Mouse (Mus musculus) T-helper 1 cell (primary cell): ENCODE data around the gene Bola2.

Source experiments
- in situ Hi-C: fragments of 300-600 bp; cut with MboI, MseI; formaldehyde crosslinking; loops from one replicate; pipeline ENCODE4 v1.15.1; 2025; ENCODE audit warnings: high pct_unique_total_duplicates

Bola2 gene

DNA sequence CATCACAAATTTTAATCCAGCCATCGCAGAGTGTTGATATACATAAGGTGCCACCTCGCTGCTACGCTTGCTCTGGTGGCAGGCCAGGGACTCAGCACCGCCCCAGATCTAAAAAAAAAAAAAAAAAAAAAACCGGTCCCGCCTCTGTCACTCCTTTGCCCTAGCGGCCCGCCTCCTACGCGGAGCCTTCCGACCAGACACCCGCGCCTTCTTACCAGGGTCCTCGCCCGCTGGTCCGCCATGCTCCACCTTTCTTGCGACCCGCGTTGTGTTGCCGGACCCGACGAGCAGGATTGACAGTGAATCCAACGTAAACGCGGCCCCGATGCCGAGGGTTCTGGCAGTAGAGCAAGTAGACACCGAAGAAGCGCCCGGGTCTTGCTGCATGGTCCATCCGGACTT is at the start of gene Bola2:
TSS of gene Bola2 (plus strand) at position 192 of the 402 bp plus-strand sequence.
- in situ Hi-C loops: no loop called here

DNA sequence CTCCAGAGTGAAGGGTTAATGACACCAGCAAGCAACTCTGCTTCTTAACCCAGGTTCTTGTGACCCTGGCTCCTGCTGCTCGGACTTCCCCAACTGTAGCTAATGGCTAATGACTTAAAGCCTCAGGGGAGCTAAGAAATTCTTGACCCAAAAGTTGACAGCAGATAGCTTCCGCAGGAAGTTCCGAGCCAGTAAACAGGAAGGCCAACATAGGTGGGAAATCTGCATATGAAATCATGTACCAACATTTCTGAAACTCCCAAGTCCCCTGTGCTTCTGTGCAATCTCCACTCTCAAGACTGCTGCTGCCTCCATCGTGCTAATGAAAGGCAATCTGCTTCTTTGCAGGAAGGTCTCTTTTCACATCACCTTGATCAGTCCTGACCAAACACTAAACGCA is 49.5 kb upstream of the Bola2 start:
- in situ Hi-C loops: no loop called here

DNA sequence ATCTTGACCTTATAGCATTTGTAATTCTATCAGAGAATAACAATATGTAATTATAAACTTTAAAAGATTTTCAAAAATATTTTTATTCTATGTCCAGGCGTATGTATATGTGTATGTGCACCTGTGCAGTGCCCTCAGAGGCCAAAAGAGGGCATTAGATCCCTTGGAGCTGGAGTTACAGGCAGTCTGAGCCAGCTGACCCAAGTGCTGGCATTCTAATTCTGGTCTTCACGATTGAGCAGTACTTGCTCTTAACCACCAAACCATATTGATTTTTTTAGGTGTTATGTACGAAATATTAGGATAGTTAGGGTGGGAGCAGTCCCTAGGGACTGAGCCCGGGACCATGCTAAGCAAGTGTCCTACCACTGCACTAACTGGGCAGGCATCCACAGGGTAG is 46.7 kb upstream of the Bola2 start:
- in situ Hi-C loops: no loop called here

- in situ Hi-C loops: no loop called here
Measured at GRCm38 (mm10) chr7:126649231-126650051, 45.8 kb upstream of the Bola2 start, which contains the start of gene Sgf29. TSS of gene Sgf29 (plus strand) at chr7:126649309.

DNA sequence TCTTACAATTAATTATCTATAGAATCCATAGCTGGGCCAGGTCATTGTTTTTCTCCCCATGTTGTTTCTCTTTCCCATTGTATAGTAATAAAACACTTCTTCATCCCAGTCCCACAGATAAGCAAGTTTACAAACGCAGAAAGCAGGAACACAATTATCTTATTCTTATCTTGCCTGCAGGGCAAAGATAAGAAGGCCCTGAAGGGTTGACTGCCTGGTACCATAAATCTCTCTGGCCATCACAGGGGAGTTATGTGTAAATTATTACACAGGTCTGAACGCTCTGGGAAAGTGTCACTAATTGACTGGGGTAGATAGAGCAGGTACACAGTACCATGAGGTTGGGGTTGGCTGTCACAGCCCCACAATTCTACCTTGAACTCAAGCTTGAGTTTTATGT is 44.3 kb upstream of the Bola2 start:
- in situ Hi-C loops: no loop called here

DNA sequence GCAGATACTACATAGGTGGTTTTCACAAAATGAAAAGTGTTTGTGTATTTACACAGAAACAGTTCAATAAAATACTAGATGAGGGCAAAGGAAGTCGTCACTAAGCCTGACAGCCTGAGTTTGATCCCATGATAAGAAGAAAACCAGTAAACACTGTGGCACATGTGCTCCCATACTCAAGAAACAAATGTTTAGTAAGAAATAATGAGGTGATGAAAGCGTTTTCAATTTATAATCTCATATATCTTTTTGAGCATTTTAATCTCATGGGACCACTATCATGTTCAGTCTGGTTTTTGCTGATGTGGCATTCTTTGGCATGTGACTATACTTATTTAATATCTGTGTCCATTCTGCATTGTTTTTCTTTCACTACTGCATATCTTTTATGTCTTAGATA is 41.2 kb upstream of the Bola2 start:
- in situ Hi-C loops: no loop called here

DNA sequence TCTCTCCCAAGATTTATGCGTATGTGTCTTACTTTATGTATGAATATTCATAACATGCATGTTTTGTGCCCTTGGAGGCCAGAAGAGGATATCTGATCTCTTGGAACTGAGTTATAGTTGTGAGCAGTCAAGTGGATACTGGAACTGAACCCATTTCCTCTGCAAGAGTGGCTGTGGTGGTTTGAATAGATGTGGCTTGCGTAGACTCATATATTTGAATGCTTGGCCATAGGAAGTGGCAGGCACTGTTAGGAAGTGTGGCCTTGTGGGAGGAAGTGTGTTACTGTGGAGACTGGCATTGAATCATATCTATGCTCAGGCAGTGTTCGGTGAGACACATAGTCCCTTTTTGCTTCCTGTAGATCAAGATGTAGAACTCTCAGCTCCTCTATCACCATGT is 39.5 kb upstream of the Bola2 start:
- in situ Hi-C loops: no loop called here

GRCm38 (mm10) chr7:126657522-126657921 is 37.7 kb upstream of the Bola2 start:
- in situ Hi-C loops: no loop called here

DNA sequence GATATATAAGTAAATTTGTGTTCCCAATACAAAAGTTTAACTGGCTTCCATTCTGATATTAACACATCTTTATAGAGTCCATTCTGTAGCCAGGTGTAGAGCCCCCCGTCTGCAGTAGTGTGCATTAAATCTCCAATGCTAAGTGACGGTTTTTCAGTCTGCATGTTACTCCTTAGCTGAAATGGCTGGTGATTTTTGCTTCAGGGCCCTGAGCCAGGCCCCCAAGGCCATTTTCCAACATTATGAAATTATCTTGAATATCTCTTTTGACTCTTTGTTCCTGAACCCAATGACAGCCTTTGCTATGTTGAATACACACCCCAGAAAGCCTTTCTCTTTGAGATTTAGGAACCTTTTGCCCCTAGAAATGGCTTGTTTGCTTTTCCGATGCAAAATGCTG is 35.4 kb upstream of the Bola2 start:
- in situ Hi-C loops: no loop called here

- in situ Hi-C loops: no loop called here
Measured at GRCm38 (mm10) chr7:126663646-126664045, 31.6 kb upstream of the Bola2 start.

- in situ Hi-C loops: no loop called here
Measured at GRCm38 (mm10) chr7:126665269-126665668, 29.9 kb upstream of the Bola2 start.

- in situ Hi-C loops: no loop called here
Measured at GRCm38 (mm10) chr7:126667495-126668090, 27.6 kb upstream of the Bola2 start.

- in situ Hi-C loops: no loop called here
Measured at GRCm38 (mm10) chr7:126668452-126668851, 26.7 kb upstream of the Bola2 start.

GRCm38 (mm10) chr7:126670152-126670551 is 25.0 kb upstream of the Bola2 start:
- in situ Hi-C loops: no loop called here

DNA sequence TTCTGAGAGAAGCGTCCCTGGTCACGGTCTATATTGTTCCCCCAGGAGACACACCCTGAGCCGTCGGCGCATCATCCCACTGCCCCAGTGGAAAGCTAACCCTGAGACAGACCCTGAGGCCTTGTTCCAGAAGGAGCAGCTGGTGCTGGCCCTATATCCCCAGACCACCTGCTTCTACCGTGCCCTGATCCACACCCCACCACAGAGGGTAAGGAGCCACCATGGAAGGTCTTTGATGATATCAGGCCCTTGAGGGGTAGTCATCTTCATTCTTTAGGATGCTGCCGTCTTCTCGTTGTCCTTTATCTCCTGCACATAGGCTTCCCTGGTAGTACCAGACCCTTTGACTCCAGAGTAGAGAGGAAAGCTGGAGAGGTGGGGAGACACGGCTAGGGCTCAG is 23.1 kb upstream of the Bola2 start:
- in situ Hi-C loops: no loop called here

GRCm38 (mm10) chr7:126675104-126675503 is 20.1 kb upstream of the Bola2 start:
- in situ Hi-C loops: no loop called here

- in situ Hi-C loops: no loop called here
Measured at GRCm38 (mm10) chr7:126676207-126676606, 19.0 kb upstream of the Bola2 start, which contains the start of gene Sult1a1. TSS of gene Sult1a1 (minus strand) at chr7:126676432.

GRCm38 (mm10) chr7:126676631-126677220 is 18.5 kb upstream of the Bola2 start:
- in situ Hi-C loops: no loop called here

DNA sequence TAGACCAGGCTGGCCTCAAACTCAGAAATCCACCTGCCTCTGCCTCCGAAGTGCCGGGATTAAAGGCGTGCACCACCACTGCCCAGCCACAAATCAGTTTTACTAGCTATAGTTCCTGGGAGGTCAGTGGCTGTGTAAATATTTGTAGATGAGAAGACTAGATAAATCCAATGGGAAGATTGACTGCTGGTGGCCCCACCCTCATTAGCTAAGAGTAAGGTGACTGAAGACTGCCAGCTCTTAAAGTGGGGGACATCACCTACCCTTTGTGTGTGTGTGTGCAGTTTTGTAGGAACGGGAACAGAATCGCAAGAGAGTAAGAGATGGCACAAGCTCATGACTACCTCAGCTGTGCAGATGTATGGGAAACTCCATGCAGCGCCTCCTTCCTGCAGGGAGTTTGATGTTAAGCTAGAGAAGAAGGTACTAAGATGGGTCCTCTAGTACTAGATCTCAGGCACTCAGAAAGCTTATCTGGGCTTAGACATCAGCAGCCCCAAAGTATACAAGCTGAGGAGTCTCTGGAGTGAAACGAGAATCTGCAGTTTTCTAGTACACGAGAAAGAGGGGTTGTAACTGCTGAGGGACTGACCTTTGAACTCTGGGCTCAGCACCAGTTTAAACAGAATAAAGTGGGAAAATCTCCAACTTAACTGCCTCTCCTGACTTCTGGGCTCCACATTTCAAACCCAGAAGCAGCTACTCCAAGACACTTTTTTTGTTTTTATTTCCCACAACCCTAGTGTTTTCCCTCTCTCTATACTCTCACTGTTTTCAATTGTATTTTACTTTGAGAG is 16.5 kb upstream of the Bola2 start:
- in situ Hi-C loops: no loop called here

- in situ Hi-C loops: no loop called here
Measured at GRCm38 (mm10) chr7:126679683-126680082, 15.5 kb upstream of the Bola2 start.

- in situ Hi-C loops: no loop called here
Measured at GRCm38 (mm10) chr7:126681221-126681620, 14.0 kb upstream of the Bola2 start.

- in situ Hi-C loops: loop anchor here (5.0 kb wide), 1 partner anchor 46 kb away; no protein-coding TSS in a partner anchor
Measured at GRCm38 (mm10) chr7:126688156-126688555, 7.0 kb upstream of the Bola2 start.
